Mouse (Mus musculus) left cerebral cortex, postnatal 4 days (tissue): Measurements from ENCODE around the gene Fgf11. TPM values are rescaled to one million over a fixed set of nuclear protein-coding genes. Genes with fewer than 3 reads are reported as not detected.

Source experiments
- DNase-seq: peaks from one replicate; pipeline ENCODE4 v3.0.0-alpha.2; 2022
- intact Hi-C: fragments of 180-260 bp; cut with DNase I; formaldehyde crosslinking; loops from one replicate; pipeline ENCODE4 v1.15.1; 2025
- total RNA-seq, 2 experiments: library from RNA; stranded (reverse); gene quantifications; 2 replicates each; pipeline ENCODE4 v1.2.3; 2021

Gene Fgf11
- total RNA-seq = 10 to 100 TPM; 25.2 to 29.6 TPM

DNA sequence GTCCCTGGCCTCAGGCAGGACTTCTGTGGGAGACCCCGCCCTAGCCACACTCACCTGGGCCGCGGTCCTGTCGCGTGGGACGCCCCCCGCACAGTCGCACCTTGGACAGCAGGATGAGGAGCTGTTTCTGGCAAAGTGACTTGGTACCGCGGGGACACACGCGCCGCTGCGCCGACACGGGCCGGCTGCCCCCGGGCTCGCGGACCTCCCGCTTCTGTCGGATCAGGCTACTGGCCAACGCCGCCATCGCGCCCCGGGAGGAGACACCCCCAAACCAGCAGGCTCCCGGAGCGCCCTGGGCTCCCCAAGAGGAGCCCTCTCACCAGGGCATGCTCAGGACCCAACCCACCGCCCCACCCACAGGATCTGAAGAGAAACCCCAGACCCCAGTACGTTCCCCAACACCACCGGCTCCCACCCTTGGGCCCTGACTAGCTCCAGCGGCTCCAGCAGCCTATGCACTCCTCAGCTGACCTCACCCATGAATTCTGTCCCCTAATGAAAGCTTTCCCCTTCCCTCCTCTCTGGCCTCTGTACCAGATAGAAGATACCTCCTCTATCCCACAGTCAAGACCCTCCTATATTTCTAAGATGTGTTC, at the start of gene Fgf11:
Fgf11 (minus strand) TSS at position 479 of the 599 bp plus-strand sequence.
- intact Hi-C loops = loop anchor here (5.0 kb wide), 2 partner anchors 36 to 39 kb away; partner anchors contain the start of genes Nlgn2, Slc35g3 and Tmem256
- DNase-seq = no peak

DNA sequence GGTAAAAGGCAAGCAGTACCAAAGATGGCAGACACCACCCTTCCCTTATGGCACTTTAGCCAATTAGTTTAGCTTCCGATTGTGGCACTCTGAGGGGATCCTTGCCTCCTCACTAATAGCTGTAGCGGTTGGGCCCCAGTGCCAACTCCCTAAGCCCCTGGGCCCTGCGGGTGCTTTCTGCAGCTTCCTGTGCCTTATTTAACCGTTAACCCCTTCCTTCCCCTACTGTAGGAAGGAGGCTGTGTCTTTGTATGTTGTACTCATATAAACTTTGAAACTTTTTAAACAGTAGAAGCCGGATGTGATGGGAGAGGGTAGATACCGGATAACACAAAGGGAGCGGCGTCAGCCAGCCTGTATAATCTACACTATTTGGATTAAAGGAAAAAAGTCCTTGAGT, 49.1 kb upstream of the Fgf11 start:
- no peak for DNase-seq
- intact Hi-C loops = loop anchor here (5.0 kb wide), 1 partner anchor 902 kb away; no protein-coding TSS in a partner anchor

DNA sequence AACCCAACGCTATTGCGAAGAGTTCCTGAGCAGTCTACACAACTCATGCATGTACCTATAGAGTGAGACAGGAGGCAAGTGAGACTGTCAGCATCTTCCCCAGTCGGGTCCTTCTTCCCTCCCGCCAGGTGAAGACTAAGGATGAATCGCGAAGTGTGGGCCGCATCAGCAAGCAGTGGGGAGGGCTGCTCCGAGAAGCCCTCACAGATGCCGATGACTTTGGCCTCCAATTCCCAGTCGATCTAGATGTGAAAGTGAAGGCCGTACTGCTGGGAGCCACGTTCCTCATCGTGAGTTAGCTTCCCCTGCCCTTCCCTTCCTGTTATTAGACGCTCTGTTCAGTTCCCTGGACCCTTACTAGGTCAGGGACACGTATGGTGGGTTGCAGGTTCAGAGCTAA, 48.2 kb upstream of the Fgf11 start:
- DNase-seq = no peak
- intact Hi-C loops = loop anchor here (5.0 kb wide), 1 partner anchor 902 kb away; no protein-coding TSS in a partner anchor

DNA sequence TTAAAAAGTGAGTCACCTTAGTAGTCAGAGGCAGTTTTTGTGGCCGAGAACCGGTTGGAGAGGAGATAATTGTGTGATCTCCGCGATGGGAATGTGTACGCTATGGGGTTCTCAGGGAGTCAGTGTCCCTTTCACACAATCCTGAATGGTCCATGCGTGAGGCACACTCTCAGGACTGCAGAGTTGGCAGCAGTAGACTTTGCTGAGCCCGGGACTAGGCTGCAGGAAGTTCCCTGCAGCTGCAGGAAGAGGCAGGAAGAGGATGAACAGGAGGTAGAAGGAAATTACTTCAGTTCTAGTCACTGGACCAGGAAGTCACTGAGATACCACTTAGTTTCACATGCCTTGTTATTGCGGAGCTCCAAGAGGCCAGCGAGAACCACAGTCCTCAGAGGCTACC, 47.5 kb upstream of the Fgf11 start:
- intact Hi-C loops = no loop called here
- DNase-seq = no peak

DNA sequence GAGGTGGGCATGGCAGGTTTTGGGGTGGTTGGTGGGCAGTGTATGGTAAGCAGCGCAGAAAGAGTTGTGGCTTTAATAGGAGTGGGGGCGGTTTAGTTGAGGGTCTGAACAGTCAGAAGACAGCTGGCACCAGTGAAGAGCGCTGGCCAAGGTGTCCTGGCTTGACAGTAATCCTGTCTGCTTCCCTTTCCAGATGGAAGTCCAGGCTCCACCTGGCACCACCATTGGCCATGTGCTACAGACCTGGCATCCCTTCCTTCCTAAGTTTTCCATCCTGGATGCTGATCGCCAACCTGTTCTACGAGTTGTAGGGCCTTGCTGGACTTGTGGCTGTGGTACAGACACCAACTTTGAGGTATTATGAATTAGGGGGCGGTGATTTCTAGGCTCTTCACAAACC, 46.4 kb upstream of the Fgf11 start:
- peak; percentile 53 for DNase-seq
- intact Hi-C loops = no loop called here

DNA sequence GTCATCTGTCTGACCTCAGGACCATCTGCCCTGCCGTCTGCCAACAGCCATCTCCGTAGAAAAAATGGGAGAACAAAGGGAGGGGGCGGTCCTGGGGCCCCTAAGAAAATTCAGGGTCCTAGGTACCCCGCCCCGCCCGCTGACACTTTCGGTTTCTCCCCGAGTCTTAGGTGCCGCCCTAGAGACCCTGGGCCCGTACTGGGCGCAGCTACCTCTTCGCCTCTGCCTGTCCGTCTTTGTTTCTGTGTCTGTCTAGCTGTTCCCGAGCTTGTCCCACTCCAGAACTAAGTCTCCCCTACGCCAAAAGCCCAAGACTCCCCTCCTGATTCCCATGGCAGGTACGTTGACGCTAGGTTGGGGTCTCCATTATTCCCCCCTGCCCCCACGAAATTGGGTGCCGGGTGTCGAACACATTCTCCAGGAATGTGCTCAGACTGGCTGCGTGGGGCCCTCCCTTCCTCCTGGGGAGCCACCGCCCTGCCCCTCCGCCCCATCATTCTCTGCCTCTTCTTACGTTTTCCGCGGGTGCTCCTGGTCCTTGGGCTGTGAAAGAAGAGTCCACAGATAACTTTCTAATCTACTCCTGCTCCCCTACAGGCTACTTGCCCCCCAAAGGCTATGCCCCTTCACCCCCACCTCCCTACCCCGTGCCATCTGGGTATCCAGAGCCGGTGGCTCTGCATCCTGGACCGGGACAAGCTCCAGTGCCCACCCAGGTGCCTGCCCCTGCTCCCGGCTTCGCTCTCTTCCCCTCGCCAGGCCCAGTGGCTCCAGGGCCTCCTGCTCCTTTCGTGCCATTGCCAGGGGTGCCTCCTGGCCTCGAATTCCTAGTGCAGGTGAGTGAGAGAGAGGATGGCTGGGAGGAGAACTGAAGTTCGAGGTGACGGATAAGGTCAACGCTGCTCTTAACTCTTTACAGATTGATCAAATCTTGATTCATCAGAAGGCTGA, 45.4 kb upstream of the Fgf11 start:
- DNase-seq = no peak
- intact Hi-C loops = no loop called here

DNA sequence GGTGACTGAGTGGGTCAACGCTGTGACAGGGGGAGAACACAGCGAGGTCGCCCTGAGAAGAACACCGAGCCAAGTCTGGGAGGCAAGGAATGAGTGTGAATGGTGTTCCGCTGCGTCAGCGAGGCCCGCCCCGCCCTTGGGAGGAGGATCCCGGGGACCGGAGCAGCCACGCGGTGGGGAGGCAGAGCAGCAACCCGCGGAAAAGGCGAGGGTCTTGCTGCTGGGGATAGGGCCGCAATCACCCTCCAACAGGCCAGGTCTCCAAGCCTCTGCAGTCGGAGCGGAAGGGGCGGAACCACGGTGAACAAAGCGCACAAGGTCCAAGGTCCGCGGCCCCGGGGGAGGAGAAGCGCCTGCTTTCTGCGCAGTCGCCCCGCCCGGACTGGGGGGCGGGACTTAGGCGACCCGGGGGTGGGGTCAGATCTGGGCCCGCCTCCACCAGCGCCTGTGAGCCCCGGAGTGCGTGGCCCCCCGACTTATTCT, 44.6 kb upstream of the Fgf11 start, which contains the start of gene Plscr3:
Plscr3 (plus strand) TSS at position 179 of the 483 bp plus-strand sequence.
- intact Hi-C loops = no loop called here
- DNase-seq = peak; percentile 97

DNA sequence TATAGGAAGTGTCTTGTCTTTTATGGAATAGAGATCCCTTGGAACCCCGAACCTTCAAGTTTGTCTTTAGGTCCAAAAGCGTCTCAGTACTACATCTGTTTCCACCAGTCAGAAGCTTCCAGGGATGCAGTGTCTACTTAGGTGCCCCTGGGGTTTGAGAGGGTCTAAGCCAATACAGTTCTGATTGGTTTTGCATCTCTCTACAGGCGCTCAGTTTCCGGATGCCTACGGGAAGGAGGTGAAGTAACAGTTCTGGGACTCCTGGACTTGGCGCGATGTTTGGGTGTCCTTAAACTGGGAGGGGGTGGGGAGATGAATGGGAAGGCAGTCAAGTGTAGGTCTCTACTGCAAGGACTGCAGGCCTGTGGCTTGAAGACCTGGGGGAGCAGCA, 37.1 kb upstream of the Fgf11 start:
- intact Hi-C loops = loop anchor here (5.0 kb wide), 1 partner anchor 36 kb away; the partner anchor contains the start of gene Fgf11
- no peak for DNase-seq

- DNase-seq = peak; percentile 98
- intact Hi-C loops = loop anchor here (5.0 kb wide), 1 partner anchor 36 kb away; the partner anchor contains the start of gene Fgf11
These were observed 36.5 kb upstream of the Fgf11 start, which contains the start of gene Tmem256 for GRCm38 (mm10) chr11:69837952-69838713. TSS of gene Tmem256 (plus strand) at chr11:69838514.

GRCm38 (mm10) chr11:69837604-69837951, 35.9 kb upstream of the Fgf11 start, which contains the start of gene Nlgn2:
TSS of gene Nlgn2 (minus strand) at chr11:69837784.
- peak; percentile 89 for DNase-seq
- intact Hi-C loops = loop anchor here (5.0 kb wide), 1 partner anchor 35 kb away; the partner anchor contains the start of gene Fgf11

DNA sequence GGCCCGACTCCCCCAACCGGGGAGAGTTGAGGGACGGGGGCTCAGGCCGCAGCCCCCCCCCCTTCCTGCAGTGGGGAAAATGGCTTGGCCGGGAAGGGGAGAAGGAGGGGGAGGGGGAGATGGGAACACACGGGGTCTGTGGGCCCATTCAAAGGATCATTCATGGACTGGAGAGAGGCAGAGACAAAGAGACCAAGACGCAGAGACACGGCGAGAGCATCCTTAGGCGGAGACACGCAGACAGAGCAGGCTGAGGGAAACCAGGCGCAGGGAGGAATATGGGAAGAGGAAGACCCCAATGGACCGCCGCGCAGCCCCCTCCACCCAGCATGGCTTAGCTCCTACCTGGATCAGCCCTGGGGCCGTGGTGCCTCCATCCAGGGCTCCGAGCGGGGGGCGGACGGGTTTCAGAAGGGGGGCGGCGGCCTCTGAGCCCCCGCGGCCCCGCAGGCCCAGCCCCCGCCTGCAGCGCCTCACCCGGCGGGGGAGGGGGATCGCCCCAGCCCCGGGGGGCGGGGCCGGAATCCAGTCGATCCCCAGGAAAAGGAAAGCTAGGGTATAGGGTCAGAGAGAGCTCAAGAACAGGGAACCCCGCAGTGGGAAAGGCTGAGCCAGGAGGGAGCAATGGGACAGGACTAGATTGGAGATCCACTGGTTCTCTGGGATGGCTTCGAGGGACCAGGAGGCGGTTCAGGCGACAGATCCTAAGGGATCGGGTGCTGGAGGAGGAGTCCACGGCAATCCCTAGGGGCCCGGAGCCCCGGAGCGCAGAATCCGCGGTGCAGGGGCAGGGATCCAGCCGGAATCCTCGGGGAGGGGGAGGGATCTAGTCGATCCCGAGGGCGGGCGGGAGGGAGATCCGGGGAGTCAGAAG, 35.3 kb upstream of the Fgf11 start:
- intact Hi-C loops = loop anchor here (5.0 kb wide), 1 partner anchor 35 kb away; the partner anchor contains the start of gene Fgf11
- DNase-seq = peak; percentile 44

GRCm38 (mm10) chr11:69835966-69836335, 34.3 kb upstream of the Fgf11 start:
- DNase-seq = no peak
- intact Hi-C loops = loop anchor here (5.0 kb wide), 1 partner anchor 34 kb away; the partner anchor contains the start of gene Fgf11

- no peak for DNase-seq
- intact Hi-C loops = loop anchor here (5.0 kb wide), 1 partner anchor 33 kb away; the partner anchor contains the start of gene Fgf11
These were observed 33.8 kb upstream of the Fgf11 start for GRCm38 (mm10) chr11:69835326-69835965.

GRCm38 (mm10) chr11:69834001-69834549, 32.4 kb upstream of the Fgf11 start:
- intact Hi-C loops = no loop called here
- no peak for DNase-seq

- DNase-seq = no peak
- intact Hi-C loops = no loop called here
These were observed 31.9 kb upstream of the Fgf11 start for GRCm38 (mm10) chr11:69833554-69833953.

GRCm38 (mm10) chr11:69828832-69829231, 27.2 kb upstream of the Fgf11 start:
- intact Hi-C loops = no loop called here
- DNase-seq = no peak

DNA sequence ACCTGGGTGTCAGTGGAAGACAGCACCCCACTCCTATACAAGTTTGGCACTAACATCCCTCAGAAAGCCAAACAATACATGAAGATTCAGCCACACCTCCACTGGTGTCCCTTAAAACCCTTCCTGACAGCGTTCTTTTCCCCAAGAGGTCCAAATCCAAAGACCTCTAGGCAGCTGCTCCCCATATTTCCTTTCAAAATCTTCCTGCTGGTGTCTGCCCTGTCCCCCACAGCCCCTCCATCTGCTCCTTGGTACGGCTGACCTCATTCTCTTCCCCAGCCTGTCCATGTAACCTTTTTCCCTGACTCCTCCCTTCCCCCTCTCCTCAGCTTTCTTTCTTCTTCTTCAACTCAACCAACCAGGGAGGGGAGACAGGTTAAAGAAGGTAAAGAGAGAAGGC, 21.8 kb upstream of the Fgf11 start:
- no peak for DNase-seq
- intact Hi-C loops = no loop called here

DNA sequence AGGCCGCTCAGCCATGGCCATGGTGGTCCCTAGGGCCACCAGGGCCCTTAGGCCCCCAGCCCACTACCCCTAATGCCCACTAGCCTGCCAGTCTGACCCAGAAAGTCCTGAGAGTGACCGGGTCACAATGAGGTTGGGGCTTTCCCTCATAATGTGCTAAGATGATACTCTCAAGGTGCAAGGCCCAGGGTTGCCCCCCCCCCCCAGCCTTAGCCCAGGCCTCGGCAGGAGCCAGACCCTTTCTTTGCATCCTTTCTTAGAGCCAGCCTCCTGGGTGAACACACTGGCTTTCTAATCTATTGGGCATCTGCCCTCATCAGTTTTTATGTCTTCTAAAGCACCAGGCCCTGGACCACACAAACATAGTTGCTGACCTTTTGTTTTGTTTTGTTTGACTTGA, 20.4 kb upstream of the Fgf11 start, which contains the start of gene Spem1:
Spem1 (minus strand) TSS at position 101 of the 400 bp plus-strand sequence.
- intact Hi-C loops = no loop called here
- DNase-seq = no peak
